Mouse (Mus musculus): ENCODE measurements around the gene Taf9. TPM values are rescaled to one million over a fixed set of nuclear protein-coding genes. Genes with fewer than 3 reads are reported as not detected.
A peak's percentile ranks its signal among the peaks of the same experiment; 100 is the strongest.

The Taf9 gene
- polyA plus RNA-seq (2015; fragmentation: Nextera tagmentation; extraction: Ambion mirVana), result 17.0 and 17.4 TPM in 2 replicates

DNA sequence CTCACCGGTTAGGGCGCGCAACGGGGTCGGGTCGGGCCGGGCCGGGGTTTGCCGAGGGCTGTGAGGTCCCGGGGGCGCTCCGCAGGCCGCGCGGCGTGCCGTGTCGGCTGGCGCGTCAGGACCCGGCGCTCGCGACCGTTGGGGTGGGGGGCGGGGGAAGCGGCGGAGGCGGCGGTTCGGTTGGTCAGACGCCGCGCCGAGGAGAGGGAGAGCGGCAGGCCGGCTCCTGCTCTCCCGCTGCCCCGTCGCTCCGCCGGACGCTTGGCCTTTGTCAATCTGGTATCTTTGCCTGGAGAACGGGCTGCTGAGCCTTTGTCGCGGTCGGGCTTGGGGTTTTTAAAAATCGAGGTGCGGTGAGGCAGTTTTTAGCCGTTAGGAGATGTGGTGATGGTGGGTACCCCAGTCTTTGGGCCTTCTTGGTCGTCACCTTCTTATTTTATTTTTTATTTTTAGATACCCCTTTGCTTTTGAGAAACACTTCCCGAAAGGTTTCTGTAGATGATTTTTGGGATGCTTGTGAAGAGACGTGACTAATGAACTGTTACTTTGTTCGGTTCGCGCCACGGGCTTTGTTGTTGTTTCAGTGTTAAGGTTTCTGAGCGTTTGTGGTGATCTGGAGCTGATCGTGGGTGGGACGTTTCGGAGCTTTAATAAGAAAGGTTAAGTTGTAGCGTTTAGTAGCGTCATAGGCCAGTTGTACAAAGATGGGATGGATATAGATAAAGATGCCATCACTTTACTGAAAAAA lies at the start of gene Taf9:
Gene Taf9 (plus strand): TSS at position 141 of the 748 bp plus-strand sequence.
- no peak for DNase-seq (ENCODE audit: low spot score)
- H3K9ac ChIP-seq (ENCODE audit: low read depth, low read length), result peak within 1 kb of the TSS; percentile 96
- H3K4me2 ChIP-seq (ENCODE audit: low read length), result peak within 1 kb of the TSS; percentile 70
- peak; percentile 77 for ATAC-seq (replicated peaks; ENCODE audit: low FRiP score, low read depth)
- peaks cover 4% of the 10 kb centered on the region for H3K4me1 ChIP-seq (replicated peaks; ENCODE audit: insufficient read depth, low read length)
- 1% methylated on average over 61 of the region's 63 CpGs for WGBS
- TF ChIP-seq CTCF (IDR thresholded peaks at IDR 0.05; ENCODE audit: low read depth), result no peak
- H3K27ac ChIP-seq, result peak within 1 kb of the TSS; percentile 96
- no peaks in the 10 kb centered on the region for H3K9me3 ChIP-seq (replicated peaks; ENCODE audit: low read length)
- H3K4me3 ChIP-seq (replicated peaks; ENCODE audit: low read depth, low read length), result peak within 1 kb of the TSS; percentile 95
- H3K27me3 ChIP-seq (ENCODE audit: insufficient read depth, low read length), result no peaks in the 10 kb centered on the region
- H3K36me3 ChIP-seq (ENCODE audit: insufficient read depth, low read length), result 0 out of 2 replicates have a peak, but pooled peaks cover 3% of the 10 kb centered on the region

DNA sequence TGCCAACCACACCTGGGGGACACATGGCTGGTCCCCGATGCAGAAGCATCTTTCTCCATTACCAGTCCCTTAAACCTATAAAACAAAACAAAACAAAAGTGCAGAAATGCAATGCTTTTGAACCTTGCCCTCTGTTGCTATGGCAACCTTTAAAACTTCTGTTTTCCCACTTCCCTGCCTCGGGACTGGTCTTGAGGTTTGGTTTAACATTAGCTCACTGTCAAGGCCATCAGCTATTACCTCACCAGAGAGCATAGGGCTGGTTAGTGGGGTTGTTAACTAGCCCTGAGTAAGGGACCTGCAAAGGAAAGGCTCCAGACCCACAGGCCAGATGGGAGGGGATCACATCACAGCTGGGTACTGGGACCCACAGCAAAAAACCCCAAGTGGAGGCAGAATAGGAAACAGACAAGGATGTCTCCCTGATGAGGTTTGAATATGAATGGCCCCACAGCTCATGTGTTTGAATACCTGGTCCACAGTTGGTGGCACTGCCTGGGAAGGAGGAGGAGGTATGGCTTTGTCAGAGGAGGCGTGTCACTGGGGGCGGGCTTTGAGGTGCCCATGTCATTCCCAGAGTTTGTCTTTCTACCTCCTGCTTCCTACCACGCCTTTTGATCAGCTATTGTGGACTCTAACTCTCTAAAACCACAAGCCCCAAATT lies 49.0 kb upstream of the Taf9 start:
- H3K27ac ChIP-seq, result peak overlapping the region; percentile 31; the same call in 1 of the 2 replicates
- H3K4me1 ChIP-seq (replicated peaks; ENCODE audit: insufficient read depth, low read length), result no peaks in the 10 kb centered on the region
- no peak overlapping the region for H3K4me2 ChIP-seq (ENCODE audit: low read length)
- peak; percentile 92 for ATAC-seq (replicated peaks; ENCODE audit: low FRiP score, low read depth)
- H3K4me3 ChIP-seq (replicated peaks; ENCODE audit: low read depth, low read length), result no peak overlapping the region
- 57% methylated on average over 5 of the region's 5 CpGs for WGBS
- H3K27me3 ChIP-seq (ENCODE audit: insufficient read depth, low read length), result no peaks in the 10 kb centered on the region
- no peak for TF ChIP-seq CTCF (IDR thresholded peaks at IDR 0.05; ENCODE audit: low read depth)
- H3K9ac ChIP-seq (ENCODE audit: low read depth, low read length), result no peak overlapping the region
- H3K9me3 ChIP-seq (replicated peaks; ENCODE audit: low read length), result no peaks in the 10 kb centered on the region
- peaks cover 3% of the 10 kb centered on the region; the same call in 1 of the 2 replicates for H3K36me3 ChIP-seq (ENCODE audit: insufficient read depth, low read length)
- DNase-seq (ENCODE audit: low spot score), result peak; percentile 48

DNA sequence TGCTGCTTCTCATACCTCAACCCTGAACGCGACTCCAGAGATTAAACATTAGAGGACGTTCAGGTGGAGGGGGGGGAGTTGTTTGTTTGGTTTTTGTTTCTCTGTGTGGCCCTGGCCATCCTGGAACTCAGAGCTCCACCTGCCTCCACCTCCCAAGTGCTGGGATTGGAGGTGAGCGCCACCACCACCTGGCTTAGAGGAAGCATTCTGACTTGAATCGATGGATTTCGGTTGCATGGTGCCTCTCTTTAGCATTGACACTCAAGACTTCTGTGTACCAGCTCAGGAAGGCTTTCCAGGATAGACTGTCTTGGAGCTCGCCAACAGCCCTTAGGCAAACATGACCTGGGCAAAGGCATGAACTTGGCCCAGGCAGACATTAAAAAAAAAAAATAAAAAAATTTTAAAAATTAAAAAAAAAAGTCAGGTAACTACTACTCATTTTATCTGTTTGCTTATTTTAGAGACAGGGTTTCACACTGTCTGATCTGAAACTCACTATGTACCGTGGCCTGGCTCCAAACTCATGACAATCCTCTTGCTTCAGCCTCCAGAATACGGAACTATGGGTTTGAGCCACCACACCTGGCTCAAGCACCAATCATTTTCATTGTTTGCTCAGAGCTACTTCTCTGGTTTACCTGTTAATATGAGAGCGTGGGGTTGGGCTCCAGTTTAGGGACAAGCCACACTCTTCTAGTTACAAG lies 48.2 kb upstream of the Taf9 start:
- H3K4me1 ChIP-seq (replicated peaks; ENCODE audit: insufficient read depth, low read length), result no peaks in the 10 kb centered on the region
- peak overlapping the region; percentile 31; the same call in 1 of the 2 replicates for H3K27ac ChIP-seq
- no peak overlapping the region for H3K9ac ChIP-seq (ENCODE audit: low read depth, low read length)
- no peak for TF ChIP-seq CTCF (IDR thresholded peaks at IDR 0.05; ENCODE audit: low read depth)
- H3K27me3 ChIP-seq (ENCODE audit: insufficient read depth, low read length), result no peaks in the 10 kb centered on the region
- H3K9me3 ChIP-seq (replicated peaks; ENCODE audit: low read length), result no peaks in the 10 kb centered on the region
- ATAC-seq (replicated peaks; ENCODE audit: low FRiP score, low read depth) (no peak), DNase-seq (ENCODE audit: low spot score) (no peak)
- 88% methylated on average over 10 of the region's 10 CpGs for WGBS
- no peak overlapping the region for H3K4me3 ChIP-seq (replicated peaks; ENCODE audit: low read depth, low read length)
- no peak overlapping the region for H3K4me2 ChIP-seq (ENCODE audit: low read length)
- H3K36me3 ChIP-seq (ENCODE audit: insufficient read depth, low read length), result peaks cover 3% of the 10 kb centered on the region; the same call in 1 of the 2 replicates

DNA sequence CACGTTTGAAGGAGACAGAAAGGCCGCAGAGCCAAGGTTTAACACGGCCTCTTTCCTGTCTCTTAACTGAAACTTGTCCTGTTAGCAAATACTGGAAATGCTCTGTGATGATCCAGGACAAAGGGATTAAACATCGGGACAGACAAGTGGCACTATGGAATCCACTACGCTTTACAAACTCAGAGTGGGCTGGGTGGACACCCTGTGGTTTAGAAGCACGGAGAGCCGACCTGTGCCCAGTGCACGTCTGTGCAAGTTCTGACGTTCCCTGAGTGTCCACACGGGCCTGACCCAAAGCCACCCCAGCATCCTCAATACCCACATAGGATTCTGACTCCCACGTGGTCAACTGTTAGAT lies 47.7 kb upstream of the Taf9 start:
- Histone ChIP-seq H3K4me2 (ENCODE audit: low read length) (no peak overlapping the region), H3K27me3 (ENCODE audit: insufficient read depth, low read length) (no peaks in the 10 kb centered on the region), H3K4me3 (replicated peaks; ENCODE audit: low read depth, low read length) (no peak overlapping the region), H3K9me3 (replicated peaks; ENCODE audit: low read length) (no peaks in the 10 kb centered on the region), H3K36me3 (ENCODE audit: insufficient read depth, low read length) (peaks cover 3% of the 10 kb centered on the region; the same call in 1 of the 2 replicates), H3K27ac (0 out of 2 replicates have a peak overlapping the region, but pooled peaks have one; percentile 31), H3K4me1 (replicated peaks; ENCODE audit: insufficient read depth, low read length) (no peaks in the 10 kb centered on the region), H3K9ac (ENCODE audit: low read depth, low read length) (no peak overlapping the region)
- DNase-seq (ENCODE audit: low spot score), result no peak
- no peak for ATAC-seq (replicated peaks; ENCODE audit: low FRiP score, low read depth)
- TF ChIP-seq CTCF (IDR thresholded peaks at IDR 0.05; ENCODE audit: low read depth), result no peak
- WGBS, result 94% methylated on average over 11 of the region's 11 CpGs

DNA sequence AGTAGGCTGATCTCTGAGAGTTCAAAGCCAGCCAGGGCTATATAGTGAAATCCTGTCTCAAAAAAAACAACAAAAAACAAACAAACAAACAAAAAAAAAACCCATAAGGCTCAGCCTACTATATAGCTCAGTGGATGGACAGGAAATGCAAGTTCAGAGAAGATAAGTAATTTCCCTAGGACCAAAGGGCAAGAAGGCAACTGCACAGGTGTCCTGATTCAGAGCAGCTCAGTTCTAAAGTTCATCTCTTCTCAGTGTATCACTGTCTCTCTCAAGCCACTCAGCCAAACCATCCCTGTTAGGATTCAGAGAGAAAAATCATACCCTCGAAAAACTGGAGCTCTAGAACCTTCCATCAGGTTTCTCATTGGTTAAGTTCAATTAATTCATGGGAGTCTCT lies 45.5 kb upstream of the Taf9 start:
- Histone ChIP-seq H3K4me1 (replicated peaks; ENCODE audit: insufficient read depth, low read length) (no peaks in the 10 kb centered on the region), H3K27me3 (ENCODE audit: insufficient read depth, low read length) (no peaks in the 10 kb centered on the region), H3K4me3 (replicated peaks; ENCODE audit: low read depth, low read length) (no peak overlapping the region), H3K27ac (no peak overlapping the region), H3K4me2 (ENCODE audit: low read length) (no peak overlapping the region), H3K9ac (ENCODE audit: low read depth, low read length) (no peak overlapping the region), H3K36me3 (ENCODE audit: insufficient read depth, low read length) (no peaks in the 10 kb centered on the region), H3K9me3 (replicated peaks; ENCODE audit: low read length) (no peaks in the 10 kb centered on the region)
- no peak for TF ChIP-seq CTCF (IDR thresholded peaks at IDR 0.05; ENCODE audit: low read depth)
- ATAC-seq (replicated peaks; ENCODE audit: low FRiP score, low read depth), result no peak
- no peak for DNase-seq (ENCODE audit: low spot score)
- WGBS, result 71% methylated on average over 1 of the region's 1 CpGs

DNA sequence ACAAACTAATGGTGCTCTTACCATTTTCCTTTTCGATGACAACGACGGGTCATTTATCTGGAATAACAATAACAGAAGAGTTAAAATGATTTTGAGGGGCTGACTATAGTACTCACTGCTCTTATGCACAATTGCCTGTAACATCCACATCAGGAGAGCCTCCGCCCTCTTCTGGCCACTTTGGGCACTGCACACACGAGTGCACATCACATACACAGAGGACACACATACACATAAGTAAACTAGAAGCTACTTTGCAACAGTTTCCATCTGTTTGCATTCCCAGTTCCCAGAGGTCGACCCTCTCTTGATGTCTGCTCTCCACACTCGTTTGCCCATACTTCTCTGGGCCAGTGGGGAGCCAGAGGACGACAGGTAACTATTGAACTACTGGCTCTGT lies 43.6 kb upstream of the Taf9 start:
- Histone ChIP-seq H3K4me3 (replicated peaks; ENCODE audit: low read depth, low read length) (no peak overlapping the region), H3K27me3 (ENCODE audit: insufficient read depth, low read length) (no peaks in the 10 kb centered on the region), H3K9me3 (replicated peaks; ENCODE audit: low read length) (no peaks in the 10 kb centered on the region), H3K4me1 (replicated peaks; ENCODE audit: insufficient read depth, low read length) (no peaks in the 10 kb centered on the region), H3K9ac (ENCODE audit: low read depth, low read length) (no peak overlapping the region), H3K36me3 (ENCODE audit: insufficient read depth, low read length) (0 out of 2 replicates have a peak, but pooled peaks cover 2% of the 10 kb centered on the region), H3K27ac (no peak overlapping the region), H3K4me2 (ENCODE audit: low read length) (no peak overlapping the region)
- ATAC-seq (replicated peaks; ENCODE audit: low FRiP score, low read depth), result no peak
- TF ChIP-seq CTCF (IDR thresholded peaks at IDR 0.05; ENCODE audit: low read depth), result peak; percentile 42; the same call in 1 of the 2 replicates
- no peak for DNase-seq (ENCODE audit: low spot score)
- WGBS, result 88% methylated on average over 8 of the region's 8 CpGs
